Mouse (Mus musculus): ENCODE results near the gene Gm20696. TPM values are rescaled to one million over a fixed set of nuclear protein-coding genes. Genes with fewer than 3 reads are reported as not detected.
A peak's percentile ranks its signal among the peaks of the same experiment; 100 is the strongest.

Gene Gm20696
- polyA plus RNA-seq, 1 experiment from 2014 or later, result 0.99 TPM

DNA sequence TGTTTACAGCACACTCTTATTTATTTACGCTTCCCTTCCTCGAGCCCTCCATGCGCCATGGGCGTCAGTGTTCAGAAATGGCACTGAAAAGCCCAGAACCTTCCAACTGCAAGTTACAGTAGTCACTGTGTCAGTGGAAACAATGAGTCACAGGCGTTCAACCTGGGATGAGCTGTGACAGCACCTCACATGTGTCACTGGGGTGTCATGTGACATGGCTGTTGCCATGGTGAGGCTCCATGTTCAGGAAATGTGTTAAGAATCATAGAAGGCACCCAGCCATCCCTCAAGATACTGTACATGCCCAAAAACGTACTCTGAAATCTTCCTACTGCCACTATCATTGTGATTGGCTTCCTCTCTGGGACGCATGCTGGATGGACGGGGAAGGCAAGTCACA lies 245.9 kb downstream of the Gm20696 start:
- H3K36me3 ChIP-seq (ENCODE audit: control insufficient read depth, insufficient read depth, low read length), result no peaks in the 10 kb centered on the region
- DNase-seq (ENCODE audit: low spot score) (peak; percentile 73), ATAC-seq (peak; percentile 68; the same call in 1 of the 2 replicates)
- 74% methylated on average over 8 of the region's 8 CpGs for WGBS
- no peak overlapping the region; the same call in 1 of the 2 replicates for H3K27ac ChIP-seq (ENCODE audit: low read depth, low read length)
- no peaks in the 10 kb centered on the region for H3K27me3 ChIP-seq (replicated peaks; ENCODE audit: control insufficient read depth, insufficient read depth, low read length)
- H3K9ac ChIP-seq (ENCODE audit: low read length), result no peak overlapping the region
- H3K4me1 ChIP-seq (ENCODE audit: control insufficient read depth, insufficient read depth, low read length), result no peaks in the 10 kb centered on the region
- no peak overlapping the region for H3K4me3 ChIP-seq (ENCODE audit: low read depth, low read length)
- no peak overlapping the region for H3K4me2 ChIP-seq (ENCODE audit: low read length)
- no peaks in the 10 kb centered on the region for H3K9me3 ChIP-seq (replicated peaks; ENCODE audit: control insufficient read depth, low read length)

DNA sequence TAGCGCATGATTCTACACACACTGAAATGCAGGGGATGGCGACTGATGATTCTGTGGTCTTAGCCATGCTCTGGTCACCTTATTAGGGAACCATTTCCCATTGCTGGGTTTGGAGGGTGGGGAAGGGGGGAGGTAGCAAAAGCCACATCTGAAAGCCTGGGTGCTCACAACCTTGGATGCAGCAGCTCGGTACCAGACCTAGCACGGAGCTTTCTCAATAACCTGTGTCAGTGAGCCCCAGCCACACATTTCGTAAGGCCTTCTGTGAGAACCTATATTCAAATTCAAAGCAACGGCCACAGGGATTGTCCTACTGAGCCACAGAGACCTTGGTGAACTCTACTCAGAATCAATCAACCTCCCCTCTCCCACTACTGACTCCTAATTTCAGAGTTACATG lies 254.0 kb downstream of the Gm20696 start:
- H3K36me3 ChIP-seq (ENCODE audit: control insufficient read depth, insufficient read depth, low read length), result no peaks in the 10 kb centered on the region
- WGBS, result 90% methylated on average over 6 of the region's 6 CpGs
- no peak overlapping the region for H3K4me2 ChIP-seq (ENCODE audit: low read length)
- no peaks in the 10 kb centered on the region for H3K27me3 ChIP-seq (replicated peaks; ENCODE audit: control insufficient read depth, insufficient read depth, low read length)
- DNase-seq (ENCODE audit: low spot score), result no peak
- no peak for ATAC-seq
- no peaks in the 10 kb centered on the region for H3K9me3 ChIP-seq (replicated peaks; ENCODE audit: control insufficient read depth, low read length)
- H3K4me3 ChIP-seq (ENCODE audit: low read depth, low read length), result no peak overlapping the region
- H3K27ac ChIP-seq (ENCODE audit: low read depth, low read length), result no peak overlapping the region
- no peak overlapping the region for H3K9ac ChIP-seq (ENCODE audit: low read length)
- H3K4me1 ChIP-seq (ENCODE audit: control insufficient read depth, insufficient read depth, low read length), result no peaks in the 10 kb centered on the region; the same call in 1 of the 2 replicates

DNA sequence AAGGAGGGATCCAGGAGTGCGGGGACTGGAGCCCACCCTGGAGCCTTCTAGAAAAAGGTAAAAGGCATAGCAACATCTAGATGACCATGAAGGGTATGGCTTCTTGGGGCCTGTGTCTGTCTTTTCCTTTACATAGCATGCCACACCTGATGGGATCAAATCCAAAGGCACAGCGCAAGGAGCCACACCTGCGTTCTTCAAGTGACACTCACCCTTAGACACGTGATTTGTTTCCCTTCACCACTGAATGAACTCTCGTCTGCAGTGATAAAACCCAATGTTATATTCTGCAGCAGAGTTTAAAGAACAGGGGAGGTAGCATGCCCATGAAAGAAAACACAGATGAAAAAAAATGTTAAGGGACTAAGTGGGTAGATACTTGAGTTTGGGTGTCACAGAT lies 257.0 kb downstream of the Gm20696 start:
- Histone ChIP-seq H3K9ac (ENCODE audit: low read length) (no peak overlapping the region), H3K4me1 (ENCODE audit: control insufficient read depth, insufficient read depth, low read length) (peaks cover 5% of the 10 kb centered on the region; the same call in 1 of the 2 replicates), H3K4me3 (ENCODE audit: low read depth, low read length) (no peak overlapping the region), H3K36me3 (ENCODE audit: control insufficient read depth, insufficient read depth, low read length) (no peaks in the 10 kb centered on the region), H3K4me2 (ENCODE audit: low read length) (no peak overlapping the region), H3K9me3 (replicated peaks; ENCODE audit: control insufficient read depth, low read length) (no peaks in the 10 kb centered on the region), H3K27ac (ENCODE audit: low read depth, low read length) (no peak overlapping the region), H3K27me3 (replicated peaks; ENCODE audit: control insufficient read depth, insufficient read depth, low read length) (no peaks in the 10 kb centered on the region)
- ATAC-seq (no peak), DNase-seq (ENCODE audit: low spot score) (no peak)
- 90% methylated on average over 5 of the region's 5 CpGs for WGBS

DNA sequence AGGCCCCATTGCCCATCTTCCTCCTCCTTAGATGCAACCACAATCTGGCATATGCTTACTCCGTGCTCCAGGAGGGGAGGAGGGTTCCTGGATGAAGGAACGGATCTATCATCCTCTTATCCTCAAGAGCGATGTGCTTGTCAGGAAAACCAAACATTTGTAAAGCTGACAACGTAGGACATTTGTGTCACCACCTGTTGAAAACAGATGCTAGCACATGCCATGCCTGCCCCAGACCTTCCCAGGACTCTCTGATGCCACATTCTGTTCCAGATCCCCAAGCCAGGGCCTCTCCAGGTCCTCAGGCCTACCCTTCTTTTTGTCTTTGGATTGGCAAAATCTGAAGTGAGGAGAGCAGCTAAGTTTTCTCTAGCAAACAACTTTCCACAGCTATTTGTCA lies 257.7 kb downstream of the Gm20696 start:
- DNase-seq (ENCODE audit: low spot score), result no peak
- H3K36me3 ChIP-seq (ENCODE audit: control insufficient read depth, insufficient read depth, low read length), result no peaks in the 10 kb centered on the region

DNA sequence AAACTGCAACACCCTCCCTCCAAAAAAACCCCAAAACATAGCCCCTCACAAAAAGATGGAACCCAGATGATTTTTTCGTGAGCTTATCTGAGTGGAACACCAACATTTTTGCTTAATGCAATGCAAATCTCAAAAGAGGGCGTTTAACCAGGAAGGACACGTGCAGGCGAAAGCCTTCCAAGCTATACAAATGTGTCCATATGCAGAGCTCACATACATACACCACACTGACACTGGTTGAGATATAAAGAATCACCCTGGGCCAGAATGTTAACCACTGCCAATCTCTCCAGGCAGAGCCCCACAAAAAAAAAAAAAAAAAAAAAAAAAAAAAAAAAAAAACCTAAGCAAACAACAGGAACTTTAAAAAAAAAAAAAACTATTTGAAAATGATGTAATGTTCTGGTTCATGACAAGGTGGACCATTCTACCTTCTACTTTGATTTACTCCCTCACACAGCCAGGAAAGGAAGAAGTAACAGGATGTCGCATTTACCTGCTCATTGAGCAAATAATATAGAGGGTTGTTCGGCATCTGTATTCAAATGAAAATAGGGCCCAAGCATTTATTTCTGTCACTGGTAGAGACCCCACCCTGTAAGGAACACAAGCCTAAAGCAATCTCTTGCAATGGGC lies 262.7 kb downstream of the Gm20696 start:
- no peaks in the 10 kb centered on the region for H3K36me3 ChIP-seq (ENCODE audit: control insufficient read depth, insufficient read depth, low read length)
- no peak for DNase-seq (ENCODE audit: low spot score)
- peaks cover 11% of the 10 kb centered on the region; the same call in 1 of the 2 replicates for H3K4me1 ChIP-seq (ENCODE audit: control insufficient read depth, insufficient read depth, low read length)
- no peak overlapping the region for H3K9ac ChIP-seq (ENCODE audit: low read length)
- ATAC-seq, result no peak
- 87% methylated on average over 6 of the region's 6 CpGs for WGBS
- H3K27ac ChIP-seq (ENCODE audit: low read depth, low read length), result no peak overlapping the region
- H3K27me3 ChIP-seq (replicated peaks; ENCODE audit: control insufficient read depth, insufficient read depth, low read length), result no peaks in the 10 kb centered on the region
- H3K9me3 ChIP-seq (replicated peaks; ENCODE audit: control insufficient read depth, low read length), result no peaks in the 10 kb centered on the region
- H3K4me2 ChIP-seq (ENCODE audit: low read length), result no peak overlapping the region
- H3K4me3 ChIP-seq (ENCODE audit: low read depth, low read length), result no peak overlapping the region

More for the DNA sequence above, 257.7 kb downstream of the Gm20696 start:
- H3K27ac ChIP-seq (ENCODE audit: low read depth, low read length), result no peak overlapping the region
- 87% methylated on average over 4 of the region's 4 CpGs for WGBS
- H3K27me3 ChIP-seq (replicated peaks; ENCODE audit: control insufficient read depth, insufficient read depth, low read length), result no peaks in the 10 kb centered on the region
- no peak overlapping the region for H3K4me3 ChIP-seq (ENCODE audit: low read depth, low read length)
- H3K4me1 ChIP-seq (ENCODE audit: control insufficient read depth, insufficient read depth, low read length), result peaks cover 5% of the 10 kb centered on the region; the same call in 1 of the 2 replicates
- no peak for ATAC-seq
- no peak overlapping the region for H3K4me2 ChIP-seq (ENCODE audit: low read length)
- no peak overlapping the region for H3K9ac ChIP-seq (ENCODE audit: low read length)
- no peaks in the 10 kb centered on the region for H3K9me3 ChIP-seq (replicated peaks; ENCODE audit: control insufficient read depth, low read length)

DNA sequence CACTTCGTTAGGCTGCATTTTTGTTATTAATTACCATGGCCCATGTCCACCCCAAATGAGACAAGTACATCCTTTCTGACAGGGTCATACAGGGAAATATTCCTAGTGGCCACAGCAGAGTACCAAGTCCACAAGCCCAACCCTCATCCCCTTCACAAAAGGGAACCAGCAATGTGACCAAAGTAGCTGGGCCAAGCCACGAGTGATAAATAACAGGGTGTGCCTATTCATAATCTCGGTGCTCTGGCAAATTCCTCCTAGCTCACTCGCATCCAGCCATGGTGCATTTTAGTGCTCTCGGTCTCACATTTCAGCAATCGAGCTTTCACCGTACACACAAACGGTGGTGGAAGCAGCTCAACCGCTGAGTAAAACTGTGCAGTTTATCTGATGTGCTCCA lies 263.7 kb downstream of the Gm20696 start:
- H3K4me2 ChIP-seq (ENCODE audit: low read length), result no peak overlapping the region
- no peak overlapping the region for H3K27ac ChIP-seq (ENCODE audit: low read depth, low read length)
- H3K4me3 ChIP-seq (ENCODE audit: low read depth, low read length), result no peak overlapping the region
- ATAC-seq, result no peak
- peaks cover 11% of the 10 kb centered on the region; the same call in 1 of the 2 replicates for H3K4me1 ChIP-seq (ENCODE audit: control insufficient read depth, insufficient read depth, low read length)
- no peaks in the 10 kb centered on the region for H3K36me3 ChIP-seq (ENCODE audit: control insufficient read depth, insufficient read depth, low read length)
- no peaks in the 10 kb centered on the region for H3K27me3 ChIP-seq (replicated peaks; ENCODE audit: control insufficient read depth, insufficient read depth, low read length)
- DNase-seq (ENCODE audit: low spot score), result no peak
- WGBS, result 77% methylated on average over 9 of the region's 9 CpGs
- H3K9ac ChIP-seq (ENCODE audit: low read length), result no peak overlapping the region
- H3K9me3 ChIP-seq (replicated peaks; ENCODE audit: control insufficient read depth, low read length), result no peaks in the 10 kb centered on the region

DNA sequence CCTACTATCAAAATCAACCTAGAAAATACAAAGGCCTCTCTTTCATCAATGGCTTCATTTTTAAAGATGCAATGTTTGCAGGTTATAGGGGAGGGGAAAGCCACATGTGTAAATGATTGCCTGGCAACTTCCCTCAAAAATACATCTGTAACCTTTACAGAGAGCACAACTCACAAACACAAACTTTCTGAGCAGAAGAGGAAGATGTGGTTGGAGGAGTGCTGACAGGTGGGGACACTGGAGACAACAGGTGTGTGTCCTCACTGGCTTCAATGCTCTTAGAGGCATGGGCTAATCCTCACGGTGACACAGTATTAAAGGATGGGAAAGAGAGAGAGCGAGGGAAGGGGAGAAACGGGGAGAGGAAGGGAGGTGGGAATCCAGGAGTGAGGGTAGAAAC lies 264.2 kb downstream of the Gm20696 start:
- no peak overlapping the region for H3K4me2 ChIP-seq (ENCODE audit: low read length)
- ATAC-seq, result no peak

DNA sequence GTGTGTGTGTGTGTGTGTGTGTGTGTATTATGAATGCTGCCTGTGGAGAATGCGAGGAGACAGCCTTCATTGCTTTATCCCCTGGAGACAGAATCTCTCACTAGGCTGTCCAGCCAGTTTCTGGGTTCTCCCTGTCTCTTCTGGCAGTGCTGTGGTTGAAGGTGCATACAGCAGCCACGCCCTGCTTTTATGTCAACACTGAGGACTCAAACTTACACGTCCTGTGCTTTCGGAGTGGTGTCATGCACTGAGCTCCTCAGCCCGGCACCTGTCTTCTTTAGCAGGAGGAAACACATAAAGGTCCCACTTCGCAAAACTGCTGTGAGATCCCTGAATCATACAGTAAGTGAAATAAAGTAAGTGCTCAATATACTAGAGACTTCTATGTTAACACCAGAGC lies 264.8 kb downstream of the Gm20696 start:
- peaks cover 11% of the 10 kb centered on the region; the same call in 1 of the 2 replicates for H3K4me1 ChIP-seq (ENCODE audit: control insufficient read depth, insufficient read depth, low read length)
- no peak overlapping the region for H3K9ac ChIP-seq (ENCODE audit: low read length)
- no peaks in the 10 kb centered on the region for H3K36me3 ChIP-seq (ENCODE audit: control insufficient read depth, insufficient read depth, low read length)
- no peaks in the 10 kb centered on the region for H3K27me3 ChIP-seq (replicated peaks; ENCODE audit: control insufficient read depth, insufficient read depth, low read length)
- no peak overlapping the region for H3K4me3 ChIP-seq (ENCODE audit: low read depth, low read length)
- no peak for DNase-seq (ENCODE audit: low spot score)
- WGBS, result 75% methylated on average over 6 of the region's 6 CpGs
- no peak overlapping the region for H3K4me2 ChIP-seq (ENCODE audit: low read length)
- no peak overlapping the region for H3K27ac ChIP-seq (ENCODE audit: low read depth, low read length)
- ATAC-seq, result no peak
- no peaks in the 10 kb centered on the region for H3K9me3 ChIP-seq (replicated peaks; ENCODE audit: control insufficient read depth, low read length)

More for the DNA sequence above, 264.2 kb downstream of the Gm20696 start:
- Histone ChIP-seq H3K4me3 (ENCODE audit: low read depth, low read length) (no peak overlapping the region), H3K27me3 (replicated peaks; ENCODE audit: control insufficient read depth, insufficient read depth, low read length) (no peaks in the 10 kb centered on the region), H3K36me3 (ENCODE audit: control insufficient read depth, insufficient read depth, low read length) (no peaks in the 10 kb centered on the region), H3K9ac (ENCODE audit: low read length) (no peak overlapping the region), H3K4me1 (ENCODE audit: control insufficient read depth, insufficient read depth, low read length) (peaks cover 11% of the 10 kb centered on the region; the same call in 1 of the 2 replicates), H3K9me3 (replicated peaks; ENCODE audit: control insufficient read depth, low read length) (no peaks in the 10 kb centered on the region), H3K27ac (ENCODE audit: low read depth, low read length) (no peak overlapping the region)
- WGBS, result 64% methylated on average over 3 of the region's 3 CpGs
- no peak for DNase-seq (ENCODE audit: low spot score)

DNA sequence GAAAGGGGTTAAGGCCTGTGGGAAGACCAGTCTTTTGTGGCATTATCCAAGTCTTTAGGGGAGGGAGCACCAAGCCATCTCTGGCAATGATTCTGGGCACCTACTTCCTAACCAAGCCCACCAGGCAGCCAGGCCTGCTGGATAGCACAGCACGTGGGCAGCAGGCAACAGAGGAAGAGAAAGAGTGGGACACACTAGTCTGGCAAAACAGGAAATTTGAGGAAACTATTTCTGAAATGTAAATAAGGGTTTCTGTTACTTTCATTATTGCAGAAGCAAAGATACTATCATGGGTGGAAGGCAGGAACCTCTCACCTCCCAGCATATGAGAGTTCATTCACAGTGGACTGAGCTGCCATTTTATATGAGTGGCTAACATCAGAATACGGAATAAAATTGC lies 265.4 kb downstream of the Gm20696 start:
- Histone ChIP-seq H3K4me3 (ENCODE audit: low read depth, low read length) (no peak overlapping the region), H3K9me3 (replicated peaks; ENCODE audit: control insufficient read depth, low read length) (no peaks in the 10 kb centered on the region), H3K36me3 (ENCODE audit: control insufficient read depth, insufficient read depth, low read length) (no peaks in the 10 kb centered on the region), H3K4me1 (ENCODE audit: control insufficient read depth, insufficient read depth, low read length) (peaks cover 11% of the 10 kb centered on the region; the same call in 1 of the 2 replicates), H3K4me2 (ENCODE audit: low read length) (no peak overlapping the region), H3K27ac (ENCODE audit: low read depth, low read length) (0 out of 2 replicates have a peak overlapping the region, but pooled peaks have one; percentile 2), H3K27me3 (replicated peaks; ENCODE audit: control insufficient read depth, insufficient read depth, low read length) (no peaks in the 10 kb centered on the region), H3K9ac (ENCODE audit: low read length) (no peak overlapping the region)
- no peak for DNase-seq (ENCODE audit: low spot score)
- no peak for ATAC-seq
- WGBS, result 41% methylated on average over 2 of the region's 2 CpGs
